Mouse (Mus musculus): Measurements from ENCODE around the gene Bbs4. TPM values are rescaled to one million over a fixed set of nuclear protein-coding genes. Genes with fewer than 3 reads are reported as not detected.
"Not testable (repeated sequence)": the region's sequence is repeated elsewhere in the genome, so short reads cannot be mapped to it uniquely, and the experiment has no call there.

Gene Bbs4
- polyA plus RNA-seq (2016; fragmentation: Nextera tagmentation; extraction: Ambion mirVana) = 18.7 and 21.0 TPM in 2 replicates

DNA sequence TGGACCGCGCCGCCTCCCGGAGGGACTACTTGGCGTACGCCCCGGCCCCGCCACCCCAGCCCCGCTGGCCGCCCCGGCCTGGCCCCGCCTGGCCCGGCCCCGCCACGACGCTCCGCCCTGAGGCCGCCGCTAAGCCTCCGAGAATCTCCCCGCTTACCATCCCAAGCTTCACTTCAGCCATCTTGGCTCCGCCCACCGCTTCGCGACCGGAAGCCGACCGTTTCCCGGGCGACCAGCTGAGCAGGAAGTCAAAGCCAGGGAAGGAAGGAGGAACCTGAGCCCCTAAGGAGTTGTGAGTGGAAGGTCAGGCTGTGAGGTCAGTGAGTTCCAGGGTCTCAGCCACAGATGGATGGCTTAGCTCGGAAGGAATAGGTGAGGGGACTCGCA is at the start of gene Bbs4:
Bbs4 (minus strand) TSS at position 256 of the 387 bp plus-strand sequence.
- H3K9ac ChIP-seq = peak within 1 kb of the TSS; percentile 85
- no peaks in the 10 kb centered on the region for H3K9me3 ChIP-seq
- peak within 1 kb of the TSS; percentile 72 for H3K4me3 ChIP-seq
- 0 out of 2 replicates have a peak, but pooled peaks cover 6% of the 10 kb centered on the region for H3K4me1 ChIP-seq
- H3K36me3 ChIP-seq = no peaks in the 10 kb centered on the region
- no peaks in the 10 kb centered on the region for H3K27me3 ChIP-seq
- ATAC-seq (ENCODE audit: insufficient number of reproducible peaks, insufficient read depth, low FRiP score, low TSS enrichment) = peak; percentile 92
- under 1% methylated on average over 32 of the region's 32 CpGs for WGBS
- peak within 1 kb of the TSS; percentile 91 for H3K27ac ChIP-seq
- H3K4me2 ChIP-seq (replicated peaks) = peak within 1 kb of the TSS; percentile 61

DNA sequence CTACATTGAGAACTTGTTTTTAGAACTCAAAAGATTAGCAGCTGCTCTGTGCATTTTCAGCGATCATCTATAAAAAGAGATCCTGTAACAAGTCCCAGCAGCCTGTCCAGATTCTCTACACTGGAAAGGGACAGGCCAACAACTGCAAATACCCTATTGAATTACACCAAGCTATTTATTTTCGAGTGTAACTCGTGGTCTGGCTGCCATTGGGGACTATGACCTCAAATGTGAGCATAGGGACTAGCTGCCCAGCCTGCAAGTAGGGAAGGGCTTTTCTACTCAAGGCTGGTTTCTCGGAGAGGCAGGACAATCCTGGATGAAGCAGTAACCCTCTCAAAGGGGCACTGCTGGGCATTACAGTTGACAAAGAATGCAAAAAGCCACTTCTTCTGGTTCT is 35.8 kb upstream of the Bbs4 start:
- no peaks in the 10 kb centered on the region for H3K4me1 ChIP-seq
- WGBS = 75% methylated on average over 4 of the region's 4 CpGs
- no peak overlapping the region for H3K9ac ChIP-seq
- no peaks in the 10 kb centered on the region for H3K27me3 ChIP-seq
- no peak overlapping the region for H3K27ac ChIP-seq
- ATAC-seq (ENCODE audit: insufficient number of reproducible peaks, insufficient read depth, low FRiP score, low TSS enrichment) = no peak
- H3K9me3 ChIP-seq = no peaks in the 10 kb centered on the region
- H3K36me3 ChIP-seq = peaks cover 30% of the 10 kb centered on the region
- no peak overlapping the region for H3K4me3 ChIP-seq
- no peak overlapping the region for H3K4me2 ChIP-seq (replicated peaks)

DNA sequence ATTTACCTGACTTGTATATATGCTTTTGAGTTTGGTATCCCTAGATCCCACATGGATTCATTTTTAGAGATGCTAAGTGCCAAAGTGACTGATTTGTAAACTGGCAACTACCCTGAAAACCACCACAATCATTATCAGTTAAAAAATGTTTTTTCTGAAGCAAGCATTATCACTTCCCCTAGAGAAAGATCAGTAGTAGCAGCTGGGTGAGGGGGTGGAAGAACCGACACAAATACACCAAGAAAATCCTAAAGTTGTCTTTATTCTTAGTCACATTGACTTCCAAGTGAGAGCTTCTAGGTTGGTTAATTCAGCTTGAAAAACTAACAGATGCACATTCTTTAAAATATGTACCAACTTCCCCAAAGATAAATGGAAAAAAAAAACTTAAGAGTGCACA is 35.0 kb upstream of the Bbs4 start:
- no peak overlapping the region for H3K27ac ChIP-seq
- H3K4me1 ChIP-seq = no peaks in the 10 kb centered on the region
- no peak overlapping the region for H3K4me2 ChIP-seq (replicated peaks)
- H3K36me3 ChIP-seq = peaks cover 23% of the 10 kb centered on the region
- no peak for ATAC-seq (ENCODE audit: insufficient number of reproducible peaks, insufficient read depth, low FRiP score, low TSS enrichment)
- H3K27me3 ChIP-seq = no peaks in the 10 kb centered on the region
- no peak overlapping the region for H3K9ac ChIP-seq
- no peaks in the 10 kb centered on the region for H3K9me3 ChIP-seq
- 86% methylated on average over 1 of the region's 1 CpGs for WGBS
- H3K4me3 ChIP-seq = no peak overlapping the region

DNA sequence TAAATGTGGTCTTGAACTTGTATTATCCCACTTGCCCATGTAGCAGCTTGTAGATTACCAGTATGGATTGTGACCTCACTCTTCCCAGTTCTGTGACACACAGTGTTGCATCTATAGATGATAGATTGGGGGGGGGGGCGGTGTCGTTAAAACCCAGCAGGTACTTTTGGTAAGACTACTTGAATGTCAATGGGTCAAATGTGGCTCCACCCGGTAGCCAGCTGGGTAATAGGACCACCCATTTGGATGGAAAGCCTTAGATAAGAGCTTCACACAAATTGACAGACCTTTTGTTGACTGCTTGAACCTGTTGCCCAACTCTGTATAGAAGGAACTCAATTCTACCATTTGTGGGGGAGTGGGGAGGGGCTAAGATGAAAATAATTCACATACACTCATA is 34.2 kb upstream of the Bbs4 start:
- 65% methylated on average over 3 of the region's 3 CpGs for WGBS
- Histone ChIP-seq H3K27ac (no peak overlapping the region), H3K36me3 (peaks cover 15% of the 10 kb centered on the region), H3K27me3 (no peaks in the 10 kb centered on the region), H3K4me3 (no peak overlapping the region), H3K9me3 (no peaks in the 10 kb centered on the region), H3K4me1 (no peaks in the 10 kb centered on the region), H3K4me2 (replicated peaks) (no peak overlapping the region), H3K9ac (no peak overlapping the region)
- no peak for ATAC-seq (ENCODE audit: insufficient number of reproducible peaks, insufficient read depth, low FRiP score, low TSS enrichment)

DNA sequence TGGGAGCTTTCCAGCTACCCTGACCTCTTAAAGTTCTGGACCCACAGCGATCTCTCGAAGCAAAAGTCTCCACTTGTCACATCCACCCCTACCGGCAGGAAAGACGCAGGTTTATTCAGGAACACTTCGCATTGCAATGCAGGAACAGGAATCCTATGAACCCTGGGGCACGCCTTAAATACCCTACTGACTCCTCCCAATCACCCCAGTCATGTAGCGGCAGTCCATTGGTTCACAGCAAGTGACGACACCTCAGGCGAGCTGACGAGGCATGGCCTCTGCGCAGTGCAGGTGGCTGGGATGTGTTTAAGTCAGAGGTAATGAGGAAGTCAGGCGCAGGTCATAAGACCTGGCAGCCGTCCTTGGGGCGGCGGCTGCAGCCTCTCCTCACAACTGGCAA is 22.3 kb upstream of the Bbs4 start:
- Histone ChIP-seq H3K4me1 (no peaks in the 10 kb centered on the region), H3K27ac (no peak overlapping the region), H3K4me3 (no peak overlapping the region), H3K4me2 (replicated peaks) (no peak overlapping the region), H3K36me3 (no peaks in the 10 kb centered on the region), H3K9me3 (peaks cover 9% of the 10 kb centered on the region; the same call in 1 of the 2 replicates), H3K27me3 (no peaks in the 10 kb centered on the region), H3K9ac (no peak overlapping the region)
- ATAC-seq (ENCODE audit: insufficient number of reproducible peaks, insufficient read depth, low FRiP score, low TSS enrichment) = no peak
- 90% methylated on average over 15 of the region's 15 CpGs for WGBS

DNA sequence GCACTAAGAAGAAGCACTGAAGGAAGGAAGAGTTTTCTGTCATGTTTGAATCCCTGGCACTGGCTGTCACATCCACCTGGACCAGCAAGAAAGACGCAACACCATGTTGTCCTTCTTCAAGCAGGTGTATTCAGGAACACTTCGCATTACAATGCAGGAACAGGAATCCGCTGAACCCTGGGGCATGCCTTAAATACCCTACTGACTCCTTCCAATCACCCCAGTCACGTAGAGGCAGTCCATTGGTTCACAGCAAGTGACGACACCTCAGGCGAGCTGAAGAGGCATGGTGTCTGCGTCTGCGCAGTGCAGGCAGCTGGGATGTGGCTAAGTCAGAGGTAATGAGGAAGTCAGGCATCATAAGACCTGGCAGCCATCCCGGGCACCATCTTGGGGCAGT is 16.3 kb upstream of the Bbs4 start:
- WGBS = 90% methylated on average over 9 of the region's 9 CpGs
- Histone ChIP-seq H3K36me3 (no peaks in the 10 kb centered on the region), H3K9me3 (peaks cover 9% of the 10 kb centered on the region; the same call in 1 of the 2 replicates), H3K9ac (no peak overlapping the region), H3K4me1 (no peaks in the 10 kb centered on the region), H3K4me3 (no peak overlapping the region), H3K4me2 (replicated peaks) (no peak overlapping the region), H3K27me3 (no peaks in the 10 kb centered on the region), H3K27ac (no peak overlapping the region)
- ATAC-seq (ENCODE audit: insufficient number of reproducible peaks, insufficient read depth, low FRiP score, low TSS enrichment) = no peak

DNA sequence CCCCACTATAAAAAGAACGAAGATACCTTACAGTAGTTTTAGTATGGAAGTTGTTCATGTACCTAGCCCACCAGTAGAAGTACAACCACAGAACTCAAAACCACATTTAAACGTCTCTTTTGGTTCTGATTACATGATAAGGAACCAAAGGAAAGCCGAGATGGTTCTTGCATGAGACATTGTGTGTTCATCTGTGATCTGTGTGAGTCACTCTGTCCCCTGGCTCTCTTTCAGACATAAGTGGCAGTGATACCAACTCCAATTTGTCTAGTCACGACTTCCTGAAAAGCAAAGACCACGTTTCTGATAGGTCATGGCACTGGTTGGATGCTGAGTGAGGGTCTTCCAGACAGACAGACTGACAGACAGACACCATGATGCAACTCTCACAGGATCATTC is 15.9 kb upstream of the Bbs4 start:
- Histone ChIP-seq H3K4me2 (replicated peaks) (no peak overlapping the region), H3K36me3 (no peaks in the 10 kb centered on the region), H3K27ac (no peak overlapping the region), H3K9ac (no peak overlapping the region), H3K9me3 (peaks cover 9% of the 10 kb centered on the region; the same call in 1 of the 2 replicates), H3K27me3 (no peaks in the 10 kb centered on the region), H3K4me1 (no peaks in the 10 kb centered on the region), H3K4me3 (no peak overlapping the region)
- ATAC-seq (ENCODE audit: insufficient number of reproducible peaks, insufficient read depth, low FRiP score, low TSS enrichment) = no peak
- 78% methylated on average over 5 of the region's 5 CpGs for whole genome bisulfite sequencing

DNA sequence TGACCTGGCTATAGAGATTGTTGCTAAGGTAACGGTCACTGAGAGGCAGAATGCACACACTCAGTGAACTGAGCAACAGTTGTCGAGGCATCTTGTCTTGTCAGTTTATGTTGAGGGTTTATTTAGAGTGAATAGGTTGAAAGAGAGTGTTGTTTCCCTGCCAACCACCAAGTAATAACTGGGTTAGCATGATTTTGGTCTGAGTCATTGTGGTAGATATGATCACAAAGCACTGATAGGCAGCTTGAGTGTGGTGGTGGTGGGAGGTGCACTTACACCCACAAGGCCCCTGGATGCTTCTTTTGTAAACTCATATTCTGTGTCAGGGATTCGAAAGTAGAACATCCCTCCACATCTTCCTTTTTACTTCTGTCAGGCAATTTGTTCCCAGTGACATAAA is 7.2 kb upstream of the Bbs4 start:
- not testable (repeated sequence) for H3K9me3 ChIP-seq; H3K36me3 ChIP-seq; ATAC-seq (ENCODE audit: insufficient number of reproducible peaks, insufficient read depth, low FRiP score, low TSS enrichment); H3K27me3 ChIP-seq; H3K9ac ChIP-seq; H3K27ac ChIP-seq; H3K4me3 ChIP-seq; H3K4me1 ChIP-seq; H3K4me2 ChIP-seq (replicated peaks)
- 86% methylated on average over 3 of the region's 3 CpGs for WGBS

DNA sequence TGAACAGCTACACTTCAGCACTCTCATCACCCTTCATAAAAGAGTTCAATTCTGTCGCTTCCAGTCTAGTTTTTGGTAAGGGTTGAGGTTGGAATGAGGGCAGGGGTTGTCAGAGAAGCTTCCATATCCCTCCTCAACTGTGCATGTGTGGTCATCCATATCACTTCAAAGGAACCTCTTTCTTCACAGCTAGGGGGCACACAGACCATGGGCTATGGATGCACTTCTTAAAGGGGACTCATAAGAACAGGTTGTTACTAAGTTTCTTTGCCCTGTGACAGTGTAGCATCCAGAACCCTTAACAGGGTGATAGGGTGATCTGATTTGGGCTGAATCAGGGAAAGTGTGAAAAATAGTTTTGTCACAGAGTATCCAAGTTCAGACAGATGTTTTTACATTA is 4.7 kb upstream of the Bbs4 start:
- not testable (repeated sequence) for H3K9ac ChIP-seq; ATAC-seq (ENCODE audit: insufficient number of reproducible peaks, insufficient read depth, low FRiP score, low TSS enrichment); H3K4me1 ChIP-seq; H3K27me3 ChIP-seq; H3K27ac ChIP-seq; H3K4me2 ChIP-seq (replicated peaks); H3K4me3 ChIP-seq; H3K36me3 ChIP-seq; H3K9me3 ChIP-seq
- 59% methylated on average over 1 of the region's 1 CpGs for WGBS

DNA sequence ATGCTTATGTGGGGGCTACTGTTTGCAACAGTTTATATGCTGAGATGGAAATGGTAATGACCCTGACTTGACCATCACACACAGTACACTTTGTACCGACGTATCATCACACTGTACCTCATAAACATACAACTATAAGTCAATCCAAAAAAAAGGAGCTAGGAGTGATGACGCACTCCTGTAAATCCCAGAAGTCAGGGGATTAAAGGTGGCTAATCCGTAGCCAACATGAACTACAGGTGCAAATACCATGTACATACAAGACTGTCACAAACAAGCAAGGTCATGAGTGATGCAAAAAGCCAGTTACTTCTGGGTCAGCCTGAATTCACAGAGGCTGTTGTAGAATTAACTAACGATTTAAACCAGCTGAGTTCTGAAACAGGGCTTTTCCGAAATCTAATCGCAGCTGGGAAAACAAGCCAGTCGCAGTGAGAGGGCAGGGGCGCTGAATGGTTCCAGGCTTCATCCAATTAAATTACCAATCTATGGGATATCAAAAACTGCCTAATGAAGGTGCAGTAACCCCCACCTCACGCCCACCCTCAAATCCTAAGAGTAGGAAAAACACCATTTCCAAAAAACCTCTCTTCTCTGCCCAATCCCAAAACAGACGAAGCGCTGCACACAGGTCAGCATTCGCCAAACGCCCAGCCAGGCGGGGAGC is 589 bp downstream of the Bbs4 start:
- WGBS = 8% methylated on average over 15 of the region's 15 CpGs
- H3K9ac ChIP-seq = peak overlapping the region; percentile 85
- H3K9me3 ChIP-seq = no peaks in the 10 kb centered on the region
- H3K4me1 ChIP-seq = 0 out of 2 replicates have a peak, but pooled peaks cover 6% of the 10 kb centered on the region
- H3K4me3 ChIP-seq = peak overlapping the region; percentile 72
- no peak for ATAC-seq (ENCODE audit: insufficient number of reproducible peaks, insufficient read depth, low FRiP score, low TSS enrichment)
- peak overlapping the region; percentile 61 for H3K4me2 ChIP-seq (replicated peaks)
- H3K36me3 ChIP-seq = no peaks in the 10 kb centered on the region
- H3K27ac ChIP-seq = peak overlapping the region; percentile 91
- H3K27me3 ChIP-seq = no peaks in the 10 kb centered on the region

DNA sequence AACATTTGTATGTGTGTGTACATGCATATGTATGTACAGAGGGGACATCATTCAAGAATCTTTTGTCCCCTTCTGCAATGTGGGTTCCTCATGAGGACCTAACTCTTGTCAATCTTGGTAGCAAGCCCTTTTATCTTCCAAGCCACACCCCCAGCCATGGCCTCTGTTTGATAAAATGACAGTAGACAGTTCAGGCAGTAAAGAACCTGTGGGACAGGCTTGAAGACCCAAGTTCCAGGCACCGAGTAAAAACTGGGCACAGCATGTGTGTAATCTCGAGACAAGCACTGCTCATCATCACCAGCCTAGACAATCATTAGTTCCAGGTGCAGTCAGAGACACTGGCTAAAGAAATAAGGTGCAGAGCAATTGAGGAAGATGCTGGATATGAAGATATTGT is 7.1 kb downstream of the Bbs4 start:
- no peak overlapping the region for H3K4me2 ChIP-seq (replicated peaks)
- no peak overlapping the region for H3K27ac ChIP-seq
- ATAC-seq (ENCODE audit: insufficient number of reproducible peaks, insufficient read depth, low FRiP score, low TSS enrichment) = no peak
- H3K9me3 ChIP-seq = no peaks in the 10 kb centered on the region
- no peaks in the 10 kb centered on the region for H3K27me3 ChIP-seq
- no peak overlapping the region for H3K4me3 ChIP-seq
- no peak overlapping the region for H3K9ac ChIP-seq
- no peaks in the 10 kb centered on the region for H3K4me1 ChIP-seq
- WGBS = 77% methylated on average over 2 of the region's 2 CpGs
- H3K36me3 ChIP-seq = peaks cover 16% of the 10 kb centered on the region

DNA sequence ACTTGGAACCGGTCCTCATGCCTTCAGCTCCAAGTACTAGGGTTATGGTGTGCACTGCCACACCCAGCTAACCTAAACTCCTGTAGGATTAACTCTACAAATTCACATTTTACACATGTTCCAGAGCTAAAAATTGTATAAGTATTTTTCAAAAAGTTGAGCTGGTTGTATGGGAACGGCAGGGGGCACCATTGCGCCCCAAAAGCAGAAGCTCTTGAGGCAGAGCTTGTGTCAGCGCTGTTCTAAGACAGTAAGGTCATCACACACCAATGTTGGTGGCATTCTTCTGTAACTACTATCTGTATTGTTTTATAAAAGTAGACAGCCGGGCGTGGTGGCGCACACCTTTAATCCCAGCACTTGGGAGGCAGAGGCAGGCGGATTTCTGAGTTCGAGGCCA is 13.3 kb downstream of the Bbs4 start:
- Histone ChIP-seq H3K4me1 (no peaks in the 10 kb centered on the region), H3K36me3 (peaks cover 38% of the 10 kb centered on the region), H3K27me3 (no peaks in the 10 kb centered on the region), H3K27ac (no peak overlapping the region), H3K4me2 (replicated peaks) (no peak overlapping the region), H3K9ac (no peak overlapping the region), H3K9me3 (no peaks in the 10 kb centered on the region), H3K4me3 (no peak overlapping the region)
- 83% methylated on average over 9 of the region's 9 CpGs for WGBS
- ATAC-seq (ENCODE audit: insufficient number of reproducible peaks, insufficient read depth, low FRiP score, low TSS enrichment) = no peak

Data from embryonic facial prominence, embryonic 12.5 days (tissue).